Mouse (Mus musculus) liver, embryonic 12.5 days (tissue): ENCODE results near the gene Dst. TPM values are rescaled to one million over a fixed set of nuclear protein-coding genes. Genes with fewer than 3 reads are reported as not detected.

Experiments
- ATAC-seq: fragments of 200-750 bp; cut with Nextera tagmentation; 2 replicates; pipeline ENCODE4 v1.8.0; 2017; ENCODE audit warnings: moderate number of reproducible peaks, mild to moderate bottlenecking, moderate library complexity
- H3K27ac ChIP-seq: fragments of 300-500 bp; sonication (generic); 2 replicates; pipeline ENCODE4 v1.5.1; 2016; ENCODE audit warnings: mild to moderate bottlenecking
- H3K27me3 ChIP-seq: fragments of 300-500 bp; sonication (generic); replicated peaks from 2 replicates; pipeline ENCODE4 v1.6.1; 2016; ENCODE audit warnings: mild to moderate bottlenecking, moderate library complexity
- H3K36me3 ChIP-seq: fragments of 300-500 bp; sonication (generic); 2 replicates; pipeline ENCODE4 v1.6.1; 2016; ENCODE audit warnings: mild to moderate bottlenecking, moderate library complexity
- H3K4me1 ChIP-seq: fragments of 300-500 bp; sonication (generic); 2 replicates; pipeline ENCODE4 v1.6.1; 2016
- H3K4me2 ChIP-seq: fragments of 300-500 bp; sonication (generic); 2 replicates; pipeline ENCODE4 v1.6.1; 2016; ENCODE audit warnings: mild to moderate bottlenecking, moderate library complexity
- H3K4me3 ChIP-seq: fragments of 300-500 bp; sonication (generic); 2 replicates; pipeline ENCODE4 v1.5.1; 2016; ENCODE audit warnings: mild to moderate bottlenecking, moderate library complexity
- H3K9ac ChIP-seq: fragments of 300-500 bp; sonication (generic); 2 replicates; pipeline ENCODE4 v1.6.1; 2016; ENCODE audit warnings: mild to moderate bottlenecking, moderate library complexity
- H3K9me3 ChIP-seq: fragments of 300-500 bp; sonication (generic); replicated peaks from 2 replicates; pipeline ENCODE4 v1.6.1; 2016; ENCODE audit warnings: mild to moderate bottlenecking, moderate library complexity
- WGBS: fragments of 180-500 bp; shearing (Covaris S2); methylation state at CpG from one replicate; pipeline ENCODE4 v1.1.7; 2016; ENCODE audit not compliant: insufficient replicate concordance; 5-methylcytosine and 5-hydroxymethylcytosine counted together
- polyA plus RNA-seq: library from polyadenylated mRNA; unstranded; fragments of >200 nt; fragmentation: Nextera tagmentation; extraction: Ambion mirVana; gene quantifications from 2 replicates; pipeline ENCODE4 v1.2.1, GENCODE M21; 2016

The Dst gene
- polyA plus RNA-seq, 1 experiment from 2014 or later = 5.4 TPM

- no peaks in the 10 kb centered on the region for H3K9me3 ChIP-seq
- no peak for ATAC-seq
Observed at GRCm38 (mm10) chr1:34201483-34201882, 293.5 kb downstream of the Dst start.

DNA sequence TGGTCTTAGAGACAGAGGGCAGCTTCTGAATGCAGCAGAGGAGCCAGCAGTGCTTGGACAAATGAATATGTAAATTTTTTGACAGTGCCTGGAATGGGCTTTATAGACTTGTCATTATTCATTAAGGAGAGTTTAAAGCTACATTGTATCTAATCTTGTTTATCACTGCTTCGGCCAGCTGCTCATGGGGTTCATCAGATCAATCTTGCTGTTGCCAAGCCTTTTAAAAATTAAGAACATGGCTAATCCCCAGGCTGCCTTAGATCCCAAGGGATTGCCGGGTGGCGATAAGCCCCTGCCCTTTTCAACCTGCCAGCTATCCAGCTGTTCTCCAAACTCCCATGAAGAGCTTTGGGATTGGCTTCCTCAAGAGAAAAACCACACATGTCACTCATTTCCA lies 303.7 kb downstream of the Dst start:
- 74% methylated on average over 3 of the region's 3 CpGs for WGBS
- Histone ChIP-seq H3K4me1 (no peaks in the 10 kb centered on the region), H3K9me3 (no peaks in the 10 kb centered on the region), H3K27me3 (no peaks in the 10 kb centered on the region), H3K36me3 (peaks cover 7% of the 10 kb centered on the region; the same call in 1 of the 2 replicates), H3K27ac (no peak overlapping the region), H3K9ac (no peak overlapping the region), H3K4me3 (no peak overlapping the region), H3K4me2 (no peak overlapping the region)
- no peak for ATAC-seq

More at GRCm38 (mm10) chr1:34201483-34201882, 293.5 kb downstream of the Dst start:
- Histone ChIP-seq H3K9ac (no peak overlapping the region), H3K36me3 (0 out of 2 replicates have a peak, but pooled peaks cover 6% of the 10 kb centered on the region), H3K4me2 (no peak overlapping the region), H3K4me3 (no peak overlapping the region), H3K27me3 (no peaks in the 10 kb centered on the region), H3K4me1 (no peaks in the 10 kb centered on the region), H3K27ac (no peak overlapping the region)
- 35% methylated on average over 4 of the region's 4 CpGs for WGBS

- H3K4me1 ChIP-seq = no peaks in the 10 kb centered on the region
- peaks cover 11% of the 10 kb centered on the region; the same call in 1 of the 2 replicates for H3K36me3 ChIP-seq
- no peaks in the 10 kb centered on the region for H3K9me3 ChIP-seq
- no peak for ATAC-seq
- no peak overlapping the region for H3K9ac ChIP-seq
- 27% methylated on average over 2 of the region's 2 CpGs for WGBS
- no peak overlapping the region for H3K4me2 ChIP-seq
- H3K4me3 ChIP-seq = no peak overlapping the region
- H3K27me3 ChIP-seq = no peaks in the 10 kb centered on the region
- no peak overlapping the region for H3K27ac ChIP-seq
Observed at GRCm38 (mm10) chr1:34216456-34216855, 308.4 kb downstream of the Dst start.

DNA sequence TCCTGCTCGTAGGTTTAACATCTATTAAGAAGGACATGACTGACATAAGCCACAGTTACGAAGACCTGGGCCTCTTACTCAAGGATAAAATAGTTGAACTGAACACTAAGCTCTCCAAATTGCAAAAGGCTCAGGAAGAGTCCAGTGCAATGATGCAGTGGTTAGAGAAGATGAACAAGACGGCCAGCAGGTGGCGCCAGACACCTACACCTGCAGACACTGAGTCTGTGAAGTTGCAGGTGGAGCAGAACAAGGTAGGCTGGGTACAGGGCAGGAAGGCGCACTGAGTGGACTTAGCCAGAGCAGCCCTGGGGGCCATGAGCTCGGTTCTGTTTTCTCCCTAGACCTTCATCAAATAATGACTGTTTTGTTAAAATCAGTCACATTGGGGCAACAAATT lies 310.3 kb downstream of the Dst start:
- Histone ChIP-seq H3K4me3 (no peak overlapping the region), H3K4me2 (no peak overlapping the region), H3K27ac (no peak overlapping the region), H3K9ac (no peak overlapping the region), H3K27me3 (no peaks in the 10 kb centered on the region), H3K4me1 (no peaks in the 10 kb centered on the region), H3K36me3 (peaks cover 4% of the 10 kb centered on the region; the same call in 1 of the 2 replicates), H3K9me3 (no peaks in the 10 kb centered on the region)
- 24% methylated on average over 6 of the region's 6 CpGs for WGBS
- ATAC-seq = peak; percentile 64

- H3K9me3 ChIP-seq = no peaks in the 10 kb centered on the region
Observed at GRCm38 (mm10) chr1:34218801-34219200, 310.8 kb downstream of the Dst start.

GRCm38 (mm10) chr1:34220094-34220601 lies 312.1 kb downstream of the Dst start:
- no peaks in the 10 kb centered on the region for H3K4me1 ChIP-seq
- no peak overlapping the region for H3K4me2 ChIP-seq
- H3K27me3 ChIP-seq = no peaks in the 10 kb centered on the region
- H3K9me3 ChIP-seq = no peaks in the 10 kb centered on the region
- 0 out of 2 replicates have a peak, but pooled peaks cover 4% of the 10 kb centered on the region for H3K36me3 ChIP-seq
- 73% methylated on average over 11 of the region's 11 CpGs for WGBS
- H3K9ac ChIP-seq = no peak overlapping the region
- no peak overlapping the region for H3K4me3 ChIP-seq
- ATAC-seq = no peak
- H3K27ac ChIP-seq = no peak overlapping the region

More at GRCm38 (mm10) chr1:34218801-34219200, 310.8 kb downstream of the Dst start:
- no peaks in the 10 kb centered on the region for H3K27me3 ChIP-seq
- H3K4me1 ChIP-seq = no peaks in the 10 kb centered on the region
- no peak overlapping the region for H3K9ac ChIP-seq
- H3K4me2 ChIP-seq = no peak overlapping the region
- no peak for ATAC-seq
- H3K27ac ChIP-seq = no peak overlapping the region
- 0 out of 2 replicates have a peak, but pooled peaks cover 4% of the 10 kb centered on the region for H3K36me3 ChIP-seq
- no peak overlapping the region for H3K4me3 ChIP-seq
- WGBS = 71% methylated on average over 9 of the region's 9 CpGs

DNA sequence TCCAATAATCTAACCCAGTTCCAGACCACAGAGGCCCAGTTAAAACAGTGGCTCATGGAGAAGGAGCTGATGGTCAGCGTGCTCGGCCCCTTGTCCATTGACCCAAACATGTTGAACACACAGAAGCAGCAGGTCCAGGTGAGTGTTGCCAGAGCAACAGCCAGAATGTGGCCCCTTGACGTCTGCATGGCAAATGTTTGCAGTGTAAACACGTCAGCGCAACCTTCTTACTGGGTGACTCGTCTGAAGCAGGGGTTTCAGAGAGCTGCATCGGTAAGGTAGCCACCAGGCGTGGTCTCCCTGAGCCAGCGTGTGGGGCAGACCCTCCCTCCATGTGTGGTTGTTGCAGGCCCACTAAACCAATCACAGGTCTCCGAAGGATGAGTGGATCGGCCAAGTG lies 315.8 kb downstream of the Dst start:
- no peak for ATAC-seq
- H3K36me3 ChIP-seq = 0 out of 2 replicates have a peak, but pooled peaks cover 12% of the 10 kb centered on the region
- H3K9me3 ChIP-seq = no peaks in the 10 kb centered on the region
- H3K4me3 ChIP-seq = no peak overlapping the region
- H3K9ac ChIP-seq = no peak overlapping the region
- H3K27me3 ChIP-seq = no peaks in the 10 kb centered on the region
- no peaks in the 10 kb centered on the region for H3K4me1 ChIP-seq
- H3K4me2 ChIP-seq = no peak overlapping the region
- 74% methylated on average over 11 of the region's 11 CpGs for WGBS
- H3K27ac ChIP-seq = no peak overlapping the region

DNA sequence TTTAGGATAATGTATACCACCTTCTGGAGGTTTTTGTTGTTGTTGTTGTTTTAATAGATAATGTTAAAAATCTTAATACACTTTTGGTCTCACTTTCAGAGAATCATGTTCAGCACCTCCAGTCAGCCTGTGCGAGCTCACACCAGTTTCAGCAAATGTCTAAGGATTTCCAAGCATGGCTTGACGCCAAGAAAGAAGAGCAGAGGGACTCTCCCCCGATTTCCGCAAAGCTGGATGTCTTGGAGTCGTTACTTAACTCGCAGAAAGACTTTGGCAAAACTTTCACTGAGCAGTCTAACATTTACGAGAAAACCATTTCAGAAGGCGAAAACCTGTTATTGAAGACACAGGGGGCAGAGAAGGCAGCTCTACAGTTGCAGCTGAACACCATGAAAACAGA lies 319.7 kb downstream of the Dst start:
- no peak overlapping the region for H3K27ac ChIP-seq
- no peak overlapping the region for H3K4me2 ChIP-seq
- no peak overlapping the region for H3K4me3 ChIP-seq
- H3K27me3 ChIP-seq = no peaks in the 10 kb centered on the region
- no peaks in the 10 kb centered on the region for H3K9me3 ChIP-seq
- 73% methylated on average over 8 of the region's 8 CpGs for WGBS
- H3K9ac ChIP-seq = no peak overlapping the region
- no peak for ATAC-seq
- no peaks in the 10 kb centered on the region for H3K4me1 ChIP-seq
- H3K36me3 ChIP-seq = 0 out of 2 replicates have a peak, but pooled peaks cover 7% of the 10 kb centered on the region

DNA sequence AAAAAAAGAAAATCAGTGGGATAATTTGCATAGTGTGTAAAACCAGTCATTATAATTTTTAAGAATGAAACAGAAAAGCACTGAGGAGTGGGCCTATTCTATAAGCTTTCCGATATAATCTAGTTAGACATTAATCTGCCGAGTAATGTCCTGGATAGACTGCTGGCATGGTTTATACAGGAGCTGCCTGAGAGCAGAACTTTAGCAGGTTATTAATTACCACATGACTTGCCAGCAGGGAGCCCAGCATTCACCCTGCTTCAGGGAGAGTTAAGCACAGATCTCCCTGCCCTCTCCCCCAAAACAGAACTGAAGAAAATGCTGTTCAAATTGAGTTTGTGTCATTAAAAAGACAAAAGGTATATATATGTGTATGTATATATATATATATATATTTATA lies 323.0 kb downstream of the Dst start:
- ATAC-seq = no peak
- WGBS = 79% methylated on average over 2 of the region's 2 CpGs
- H3K4me1 ChIP-seq = peaks cover 2% of the 10 kb centered on the region; the same call in 1 of the 2 replicates
- 0 out of 2 replicates have a peak, but pooled peaks cover 7% of the 10 kb centered on the region for H3K36me3 ChIP-seq
- no peak overlapping the region for H3K4me3 ChIP-seq
- H3K27ac ChIP-seq = no peak overlapping the region
- H3K27me3 ChIP-seq = no peaks in the 10 kb centered on the region
- H3K9me3 ChIP-seq = no peaks in the 10 kb centered on the region
- H3K4me2 ChIP-seq = no peak overlapping the region
- H3K9ac ChIP-seq = no peak overlapping the region

DNA sequence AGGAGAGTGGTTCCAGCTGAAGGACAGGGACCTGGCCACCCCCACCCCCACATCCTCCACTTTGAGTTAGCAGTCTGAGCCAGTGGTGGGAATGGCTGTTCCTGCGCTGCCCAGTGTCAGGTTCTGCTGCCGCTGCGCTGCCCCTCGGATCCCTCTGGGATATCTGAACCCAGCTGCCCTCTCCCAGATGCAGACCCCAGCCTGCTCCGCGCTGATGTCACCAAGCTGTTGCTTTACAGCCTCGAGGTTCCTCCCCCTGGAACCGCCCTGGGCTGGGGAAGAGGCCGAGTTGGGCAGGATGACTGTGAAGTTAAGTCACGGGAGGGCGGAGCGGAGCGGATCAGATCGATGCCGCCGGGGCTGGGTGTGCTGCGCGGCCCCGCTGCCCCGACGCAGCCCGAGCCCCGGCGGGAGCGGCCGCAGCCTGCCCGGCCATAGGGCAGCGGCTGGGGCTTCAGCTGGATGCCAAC lies 328.3 kb downstream of the Dst start:
- peak; percentile 90 for ATAC-seq
- 3% methylated on average over 28 of the region's 28 CpGs for WGBS
- H3K27ac ChIP-seq = peak overlapping the region; percentile 29; the same call in 1 of the 2 replicates

GRCm38 (mm10) chr1:34237211-34237610 lies 329.2 kb downstream of the Dst start:
- peaks cover 25% of the 10 kb centered on the region for H3K4me1 ChIP-seq
- H3K4me3 ChIP-seq = peak overlapping the region; percentile 60
- H3K36me3 ChIP-seq = no peaks in the 10 kb centered on the region
- peak overlapping the region; percentile 80 for H3K4me2 ChIP-seq
- ATAC-seq = no peak
- 44% methylated on average over 14 of the region's 14 CpGs for WGBS
- H3K9ac ChIP-seq = 0 out of 2 replicates have a peak overlapping the region, but pooled peaks have one; percentile 63
- H3K9me3 ChIP-seq = no peaks in the 10 kb centered on the region
- H3K27ac ChIP-seq = no peak overlapping the region
- 0 out of 2 replicates have a peak, but pooled peaks cover 10% of the 10 kb centered on the region for H3K27me3 ChIP-seq

More for the DNA sequence above, 328.3 kb downstream of the Dst start:
- Histone ChIP-seq H3K9me3 (no peaks in the 10 kb centered on the region), H3K4me1 (peaks cover 25% of the 10 kb centered on the region), H3K4me2 (peak overlapping the region; percentile 80), H3K9ac (peak overlapping the region; percentile 63), H3K27me3 (0 out of 2 replicates have a peak, but pooled peaks cover 10% of the 10 kb centered on the region), H3K36me3 (no peaks in the 10 kb centered on the region), H3K4me3 (peak overlapping the region; percentile 60)

GRCm38 (mm10) chr1:34237689-34238091 lies 329.7 kb downstream of the Dst start:
- H3K27ac ChIP-seq = no peak overlapping the region
- WGBS = 67% methylated on average over 12 of the region's 12 CpGs
- peak; percentile 57 for ATAC-seq

More at GRCm38 (mm10) chr1:34237689-34238091, 329.7 kb downstream of the Dst start:
- H3K4me2 ChIP-seq = peak overlapping the region; percentile 80
- H3K27me3 ChIP-seq = 0 out of 2 replicates have a peak, but pooled peaks cover 10% of the 10 kb centered on the region
- no peaks in the 10 kb centered on the region for H3K9me3 ChIP-seq
- H3K9ac ChIP-seq = no peak overlapping the region
- H3K4me1 ChIP-seq = peaks cover 25% of the 10 kb centered on the region
- H3K4me3 ChIP-seq = peak overlapping the region; percentile 60; the same call in 1 of the 2 replicates
- H3K36me3 ChIP-seq = no peaks in the 10 kb centered on the region
